Mouse (Mus musculus) embryonic facial prominence, embryonic 14.5 days (tissue): ENCODE results near the gene Rere. TPM values are rescaled to one million over a fixed set of nuclear protein-coding genes. Genes with fewer than 3 reads are reported as not detected.

Experiments
- ATAC-seq: fragments of 200-750 bp; cut with Nextera tagmentation; 2 replicates; pipeline ENCODE4 v1.8.0; 2017; ENCODE audit warnings: low read depth, moderate number of reproducible peaks, moderate TSS enrichment
- DNase-seq: peaks from one replicate; pipeline ENCODE4 v3.0.0-alpha.2; 2015; ENCODE audit warnings: low spot score
- H3K27ac ChIP-seq: fragments of 300-500 bp; sonication (generic); replicated peaks from 2 replicates; pipeline ENCODE4 v1.5.1; 2014; ENCODE audit warnings: low read depth, mild to moderate bottlenecking, low read length, moderate library complexity
- H3K27me3 ChIP-seq: fragments of 300-500 bp; sonication (generic); replicated peaks from 2 replicates; pipeline ENCODE4 v1.6.1; 2014; ENCODE audit warnings: low read length; ENCODE audit not compliant: control insufficient read depth, insufficient read depth
- H3K36me3 ChIP-seq: fragments of 300-500 bp; sonication (generic); 2 replicates; pipeline ENCODE4 v1.6.1; 2014; ENCODE audit warnings: low read length, mixed read lengths; ENCODE audit not compliant: control insufficient read depth, insufficient read depth
- H3K4me1 ChIP-seq: fragments of 300-500 bp; sonication (generic); 2 replicates; pipeline ENCODE4 v1.6.1; 2014; ENCODE audit warnings: antibody characterized with exemption, low read length; ENCODE audit not compliant: control insufficient read depth, insufficient read depth
- H3K4me2 ChIP-seq: fragments of 300-500 bp; sonication (generic); 2 replicates; pipeline ENCODE4 v1.6.1; 2014; ENCODE audit warnings: low read depth, mild to moderate bottlenecking, low read length, moderate library complexity, mixed read lengths
- H3K4me3 ChIP-seq: fragments of 300-500 bp; sonication (generic); 2 replicates; pipeline ENCODE4 v1.5.1; 2014; ENCODE audit warnings: low read depth, mild to moderate bottlenecking, low read length
- H3K9ac ChIP-seq: fragments of 300-500 bp; sonication (generic); 2 replicates; pipeline ENCODE4 v1.6.1; 2014; ENCODE audit warnings: low read depth, mild to moderate bottlenecking, low read length, moderate library complexity, mixed read lengths
- H3K9me3 ChIP-seq: fragments of 300-500 bp; sonication (generic); 2 replicates; pipeline ENCODE4 v1.6.1; 2016; ENCODE audit warnings: low read length; ENCODE audit not compliant: control insufficient read depth
- WGBS: fragments of 180-500 bp; shearing (Covaris S2); extraction: QIAGEN DNeasy Blood & Tissue Kit; methylation state at CpG from one replicate; pipeline ENCODE4 v1.1.7; 2014; 5-methylcytosine and 5-hydroxymethylcytosine counted together
- polyA plus RNA-seq: library from polyadenylated mRNA; unstranded; fragments of >200 nt; fragmentation: Nextera tagmentation; extraction: Ambion mirVana; gene quantifications from 2 replicates; pipeline ENCODE4 v1.2.1, GENCODE M21; 2014

The Rere gene
- polyA plus RNA-seq, 1 experiment from 2014 or later, result 32.0 TPM

DNA sequence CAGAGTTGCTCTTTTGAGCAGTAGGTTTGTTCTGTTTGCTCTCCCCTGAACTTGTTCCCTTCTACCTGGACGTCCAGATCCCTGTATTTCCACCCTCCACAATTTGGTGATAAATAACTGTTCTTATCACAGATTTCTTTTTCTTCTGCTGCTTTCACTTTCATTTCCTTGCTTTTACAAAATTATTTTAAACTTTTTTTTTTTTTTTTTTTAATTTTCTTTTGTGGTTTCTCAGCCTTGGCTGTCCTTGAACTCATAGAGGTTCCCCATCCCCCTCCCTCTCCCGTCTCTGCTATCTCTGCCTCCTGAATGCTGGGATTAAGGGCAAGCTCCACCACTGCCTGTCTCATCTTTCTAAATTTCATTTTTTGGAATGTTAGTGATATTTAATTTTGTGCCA lies 234.8 kb downstream of the Rere start:
- no peak for DNase-seq
- H3K4me1 ChIP-seq, result peaks cover 4% of the 10 kb centered on the region; the same call in 1 of the 2 replicates
- H3K36me3 ChIP-seq, result peaks cover 26% of the 10 kb centered on the region
- no peak for ATAC-seq
- no peak overlapping the region for H3K9ac ChIP-seq
- no peak overlapping the region for H3K4me3 ChIP-seq
- WGBS, result 66% methylated on average over 2 of the region's 2 CpGs
- H3K9me3 ChIP-seq, result no peaks in the 10 kb centered on the region
- no peak overlapping the region for H3K4me2 ChIP-seq
- no peaks in the 10 kb centered on the region for H3K27me3 ChIP-seq
- H3K27ac ChIP-seq, result no peak overlapping the region

DNA sequence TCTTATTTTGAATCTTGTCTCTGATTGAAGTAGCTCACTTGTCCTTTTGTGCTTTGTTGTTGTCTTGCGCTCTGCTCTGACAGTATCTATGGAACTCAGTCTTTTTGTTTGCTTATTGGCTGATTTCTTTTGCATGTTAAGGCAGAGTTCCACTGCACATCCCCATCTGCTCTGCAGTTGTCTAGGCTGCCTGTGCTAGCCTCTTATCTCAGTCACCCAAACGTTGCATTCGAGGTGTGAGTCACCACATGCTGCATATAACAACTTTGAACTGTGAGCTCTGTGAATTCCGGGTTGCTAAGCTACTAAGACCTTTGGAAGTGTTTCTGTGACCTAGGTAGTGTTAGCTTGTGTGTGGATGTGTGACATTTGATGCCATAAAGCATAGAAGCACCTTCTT lies 235.9 kb downstream of the Rere start:
- no peak overlapping the region for H3K9ac ChIP-seq
- H3K4me3 ChIP-seq, result no peak overlapping the region
- no peaks in the 10 kb centered on the region for H3K27me3 ChIP-seq
- 47% methylated on average over 4 of the region's 4 CpGs for WGBS
- H3K27ac ChIP-seq, result no peak overlapping the region; the same call in 1 of the 2 replicates
- ATAC-seq, result no peak
- DNase-seq, result no peak
- peaks cover 4% of the 10 kb centered on the region; the same call in 1 of the 2 replicates for H3K4me1 ChIP-seq
- no peaks in the 10 kb centered on the region for H3K9me3 ChIP-seq
- no peak overlapping the region for H3K4me2 ChIP-seq
- peaks cover 16% of the 10 kb centered on the region for H3K36me3 ChIP-seq

GRCm38 (mm10) chr4:150518826-150519225 lies 237.4 kb downstream of the Rere start:
- 92% methylated on average over 5 of the region's 5 CpGs for WGBS
- H3K9ac ChIP-seq, result no peak overlapping the region
- no peak for DNase-seq

DNA sequence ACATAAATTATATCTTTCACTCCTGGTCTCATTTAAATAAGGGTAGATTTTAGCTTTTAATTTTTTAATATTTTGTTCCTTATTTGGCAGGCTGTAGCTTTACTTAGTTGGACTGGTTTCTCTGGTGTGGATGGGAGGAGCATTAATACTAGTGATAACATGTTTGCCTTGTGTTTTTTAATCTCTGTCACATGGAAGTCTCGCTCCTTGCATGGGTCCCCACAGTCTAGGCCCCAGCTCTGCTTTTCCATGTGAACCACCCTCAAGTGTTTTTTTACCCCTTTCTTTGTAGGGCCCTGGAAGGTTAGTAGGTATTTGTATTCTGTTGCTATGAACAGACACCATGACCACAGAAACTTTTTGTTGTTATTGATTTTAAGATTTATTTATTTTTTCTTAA lies 238.6 kb downstream of the Rere start:
- ATAC-seq, result no peak
- 78% methylated on average over 1 of the region's 1 CpGs for WGBS

More at GRCm38 (mm10) chr4:150518826-150519225, 237.4 kb downstream of the Rere start:
- H3K27me3 ChIP-seq, result no peaks in the 10 kb centered on the region
- no peak overlapping the region for H3K27ac ChIP-seq
- no peak overlapping the region for H3K4me3 ChIP-seq
- peaks cover 14% of the 10 kb centered on the region; the same call in 1 of the 2 replicates for H3K36me3 ChIP-seq
- H3K9me3 ChIP-seq, result no peaks in the 10 kb centered on the region
- H3K4me1 ChIP-seq, result peaks cover 4% of the 10 kb centered on the region; the same call in 1 of the 2 replicates
- ATAC-seq, result no peak
- no peak overlapping the region for H3K4me2 ChIP-seq

DNA sequence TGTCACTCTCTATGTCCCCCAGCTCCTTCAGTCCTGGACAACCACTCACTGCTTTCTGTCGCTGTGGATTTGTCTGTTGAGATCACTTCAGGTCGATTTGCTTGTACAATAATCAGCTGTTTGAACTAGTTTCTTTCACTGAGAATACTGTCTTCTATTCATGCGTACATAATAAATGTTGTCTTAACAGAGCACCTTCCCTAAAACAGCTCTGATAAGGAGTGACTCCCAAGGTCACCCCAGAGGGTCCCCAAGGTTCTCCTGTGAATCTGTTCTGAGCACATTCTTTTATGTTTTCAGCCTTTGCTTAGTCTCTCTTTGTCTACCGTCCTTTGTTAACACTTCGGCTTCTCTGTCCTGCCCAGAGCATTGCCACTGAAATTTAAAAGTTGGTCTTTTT lies 241.0 kb downstream of the Rere start:
- Histone ChIP-seq H3K4me2 (no peak overlapping the region), H3K4me3 (no peak overlapping the region), H3K9me3 (no peaks in the 10 kb centered on the region), H3K27ac (no peak overlapping the region), H3K27me3 (no peaks in the 10 kb centered on the region), H3K4me1 (no peaks in the 10 kb centered on the region), H3K9ac (no peak overlapping the region), H3K36me3 (peaks cover 18% of the 10 kb centered on the region)
- WGBS, result 79% methylated on average over 5 of the region's 5 CpGs
- ATAC-seq (no peak), DNase-seq (no peak)

More for the DNA sequence above, 238.6 kb downstream of the Rere start:
- Histone ChIP-seq H3K36me3 (peaks cover 18% of the 10 kb centered on the region), H3K9ac (no peak overlapping the region), H3K27me3 (no peaks in the 10 kb centered on the region), H3K4me2 (no peak overlapping the region), H3K9me3 (no peaks in the 10 kb centered on the region), H3K27ac (no peak overlapping the region), H3K4me3 (no peak overlapping the region), H3K4me1 (peaks cover 4% of the 10 kb centered on the region; the same call in 1 of the 2 replicates)
- no peak for DNase-seq

- no peaks in the 10 kb centered on the region for H3K9me3 ChIP-seq
- ATAC-seq, result no peak
- no peak overlapping the region for H3K4me2 ChIP-seq
- H3K36me3 ChIP-seq, result peaks cover 18% of the 10 kb centered on the region
- DNase-seq, result no peak
- no peak overlapping the region for H3K4me3 ChIP-seq
- H3K27me3 ChIP-seq, result no peaks in the 10 kb centered on the region
- H3K4me1 ChIP-seq, result no peaks in the 10 kb centered on the region
- H3K27ac ChIP-seq, result no peak overlapping the region
- no peak overlapping the region for H3K9ac ChIP-seq
These were observed 241.9 kb downstream of the Rere start for GRCm38 (mm10) chr4:150523351-150523750.

GRCm38 (mm10) chr4:150526269-150526668 lies 244.8 kb downstream of the Rere start:
- WGBS, result 68% methylated on average over 1 of the region's 1 CpGs
- DNase-seq (no peak), ATAC-seq (no peak)
- Histone ChIP-seq H3K4me2 (no peak overlapping the region), H3K27me3 (no peaks in the 10 kb centered on the region), H3K36me3 (peaks cover 18% of the 10 kb centered on the region), H3K4me1 (no peaks in the 10 kb centered on the region), H3K9ac (no peak overlapping the region), H3K4me3 (no peak overlapping the region), H3K27ac (no peak overlapping the region), H3K9me3 (no peaks in the 10 kb centered on the region)

DNA sequence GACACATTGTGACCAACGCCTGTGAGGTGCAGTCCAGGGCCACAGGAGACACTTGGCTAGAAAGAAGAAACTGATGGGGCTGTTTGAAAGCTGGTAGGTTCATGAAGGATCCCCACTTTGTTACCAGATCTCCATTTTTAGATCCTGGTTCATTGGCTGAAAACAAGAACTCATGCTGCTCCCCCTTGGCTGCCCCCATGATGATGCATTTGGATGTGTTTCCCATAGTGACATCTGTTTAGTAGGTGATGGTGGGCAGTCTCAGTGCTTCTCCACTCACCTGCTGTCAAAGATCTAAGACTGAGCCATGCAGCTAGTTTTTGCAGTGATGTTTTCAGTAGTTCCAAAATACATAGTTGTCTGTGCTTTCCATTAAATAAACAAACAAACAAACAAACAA lies 247.0 kb downstream of the Rere start:
- Histone ChIP-seq H3K27ac (no peak overlapping the region), H3K9ac (no peak overlapping the region), H3K4me3 (no peak overlapping the region), H3K9me3 (no peaks in the 10 kb centered on the region), H3K4me2 (no peak overlapping the region), H3K27me3 (no peaks in the 10 kb centered on the region), H3K4me1 (no peaks in the 10 kb centered on the region), H3K36me3 (peaks cover 16% of the 10 kb centered on the region)
- DNase-seq (no peak), ATAC-seq (no peak)
- WGBS, result 96% methylated on average over 1 of the region's 1 CpGs

DNA sequence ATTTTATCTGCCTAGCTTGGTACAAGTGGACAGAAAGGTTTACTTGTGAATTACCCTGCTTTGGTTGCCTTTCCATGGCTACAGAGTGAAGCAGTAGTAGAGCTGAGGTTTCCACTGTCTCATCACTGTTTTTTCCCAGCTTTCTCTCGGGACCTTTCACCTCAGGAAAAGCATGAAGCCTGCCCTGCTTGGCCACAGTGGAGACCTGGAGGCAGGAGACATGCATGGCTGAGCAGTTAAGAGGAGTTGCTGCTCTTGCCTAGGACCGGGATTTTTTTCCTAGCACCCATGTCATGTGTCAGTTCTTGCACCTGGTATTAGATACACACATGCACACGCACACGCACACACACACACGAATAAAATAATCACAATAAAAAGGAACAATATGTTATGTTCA lies 247.4 kb downstream of the Rere start:
- H3K36me3 ChIP-seq, result peaks cover 13% of the 10 kb centered on the region; the same call in 1 of the 2 replicates
- no peaks in the 10 kb centered on the region for H3K4me1 ChIP-seq
- no peak for ATAC-seq
- H3K27ac ChIP-seq, result no peak overlapping the region
- no peaks in the 10 kb centered on the region for H3K27me3 ChIP-seq
- no peak overlapping the region for H3K4me2 ChIP-seq
- WGBS, result 91% methylated on average over 5 of the region's 5 CpGs
- H3K9me3 ChIP-seq, result no peaks in the 10 kb centered on the region
- no peak overlapping the region for H3K4me3 ChIP-seq
- DNase-seq, result no peak
- no peak overlapping the region for H3K9ac ChIP-seq
